Mouse (Mus musculus) olfactory bulb, adult 2 months (tissue): Measurements from ENCODE around the gene Olfr373.

Experiments
- CTCF ChIP-seq: fragments of 200-500 bp; IDR thresholded peaks from 2 replicates; pipeline ENCODE4 v1.5.1; 2012; ENCODE audit warnings: low read depth, mild to moderate bottlenecking, low read length, moderate library complexity; ENCODE audit not compliant: insufficient read depth
- POLR2A ChIP-seq: fragments of 200-500 bp; IDR thresholded peaks from 2 replicates; pipeline ENCODE4 v1.6.1; 2012; ENCODE audit warnings: mild to moderate bottlenecking, low read depth, low read length, moderate library complexity; ENCODE audit not compliant: insufficient read depth

GRCm38 (mm10) chr8:72146556-72146955, 63.6 kb downstream of the Olfr373 start:
- no peak for TF ChIP-seq POLR2A
- TF ChIP-seq CTCF = no peak
